Mouse (Mus musculus) gonadal fat pad, adult 2 months (tissue): Measurements from ENCODE around the gene Armh4. TPM values are rescaled to one million over a fixed set of nuclear protein-coding genes. Genes with fewer than 3 reads are reported as not detected.

ENCODE experiments used
- DNase-seq: peaks from one replicate; pipeline ENCODE4 v3.0.0-alpha.2; 2012; ENCODE audit warnings: low read depth
- polyA plus RNA-seq: library from polyadenylated mRNA; depleted of rRNA; stranded (reverse); fragments of >200 nt; gene quantifications from 2 replicates; pipeline ENCODE4 v1.2.3, GENCODE M21; 2012; rRNA removed

Armh4 gene
- polyA plus RNA-seq, 1 experiment: 3.9 TPM

DNA sequence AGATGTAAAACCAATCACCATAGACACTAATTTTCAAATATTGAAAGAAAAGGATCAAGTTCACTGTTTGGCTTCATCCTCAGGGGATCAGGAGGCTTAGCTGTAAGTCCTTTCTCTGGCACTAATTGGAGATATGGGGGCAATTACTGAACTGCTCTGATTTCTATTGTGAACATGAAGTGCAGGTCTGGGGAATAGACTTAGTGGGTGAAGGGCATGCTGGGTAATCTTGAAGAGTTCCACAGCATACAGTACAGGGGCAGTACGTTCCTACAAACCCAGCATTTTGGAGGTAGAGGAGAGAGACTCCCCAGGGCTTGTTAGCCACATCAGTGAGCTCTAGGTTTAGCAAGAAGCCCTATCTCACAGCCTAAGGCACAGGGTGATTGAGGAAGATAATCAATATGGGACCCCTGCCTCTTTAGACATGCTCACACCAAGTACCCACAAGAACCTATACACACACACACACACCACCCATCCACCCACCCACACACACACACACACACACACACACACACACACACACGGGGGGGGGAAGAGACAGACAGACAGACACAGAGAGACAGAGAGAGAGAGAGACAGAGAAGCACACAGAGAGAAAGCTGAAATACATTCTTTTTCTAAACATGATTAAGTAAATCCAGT, 44.6 kb downstream of the Armh4 start:
- DNase-seq: no peak

DNA sequence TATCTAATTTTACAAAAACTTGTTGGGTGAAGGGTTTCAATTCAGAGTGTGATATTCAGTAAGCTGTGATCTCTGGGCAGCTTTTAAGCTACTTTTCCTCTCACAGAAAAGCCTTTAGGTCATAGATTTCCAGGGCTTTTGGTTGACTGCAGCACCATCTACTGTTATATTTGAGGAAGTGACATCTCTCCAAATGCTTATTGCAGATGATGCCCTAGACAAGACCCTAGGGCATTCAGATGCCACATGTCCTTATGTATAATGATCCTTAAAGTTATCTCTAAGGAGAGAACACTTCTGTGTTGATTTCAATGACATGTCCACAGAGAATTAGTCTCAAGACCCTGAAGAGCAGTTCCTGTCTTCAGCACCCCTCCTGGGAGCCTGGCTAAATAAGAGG, 49.2 kb downstream of the Armh4 start:
- no peak for DNase-seq

DNA sequence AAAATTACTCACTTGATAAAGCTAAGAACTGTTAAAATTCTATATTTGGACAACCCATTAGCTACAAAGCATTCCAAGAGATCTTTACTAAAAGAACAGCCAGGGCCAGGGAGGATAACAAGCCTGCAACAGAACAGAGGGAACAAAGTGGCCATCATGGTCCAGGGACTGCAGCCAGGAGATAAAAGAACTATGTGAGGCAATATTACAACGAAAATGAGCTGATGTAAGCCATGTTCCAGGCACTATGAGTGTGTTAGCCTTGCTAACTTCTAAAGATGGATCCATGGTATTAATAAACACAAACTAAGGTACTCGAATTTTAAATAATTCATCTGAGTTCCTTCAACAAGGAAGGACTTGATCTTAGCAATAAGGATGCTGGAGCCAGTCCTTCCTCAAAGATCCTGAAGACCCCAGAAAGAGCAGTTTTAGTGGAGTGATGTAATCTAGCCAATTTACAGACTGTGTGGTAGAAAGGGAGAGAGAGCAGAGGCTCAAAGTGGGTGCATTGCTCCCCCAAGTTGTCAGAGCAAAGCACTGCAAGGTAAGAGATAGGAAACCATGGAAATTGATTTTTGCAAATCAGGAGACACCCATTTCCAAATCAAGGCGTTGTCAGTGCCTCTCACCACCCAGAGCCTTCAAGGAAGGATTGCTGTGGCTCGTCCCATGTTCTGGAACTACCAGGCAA, 59.7 kb downstream of the Armh4 start:
- DNase-seq: no peak

DNA sequence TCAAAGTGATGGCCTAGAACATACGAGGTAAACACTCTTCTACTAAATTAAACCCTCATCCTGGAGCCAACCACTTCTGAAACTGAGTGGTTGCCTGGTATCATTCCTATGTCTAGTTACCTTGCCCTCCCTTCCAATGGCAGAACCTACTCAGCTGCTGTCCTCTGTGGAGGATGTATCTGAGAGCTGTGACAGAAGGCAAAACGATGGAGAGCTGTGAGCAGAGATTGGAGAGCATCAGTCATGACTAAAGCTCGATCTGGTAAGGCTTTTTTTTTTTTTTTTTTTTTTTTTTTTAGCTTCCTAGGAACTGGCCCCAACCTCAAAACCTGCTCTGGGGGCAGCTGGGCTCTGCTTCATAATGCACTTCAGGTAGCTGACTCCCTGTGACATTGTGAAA, 60.4 kb downstream of the Armh4 start:
- DNase-seq: no peak

DNA sequence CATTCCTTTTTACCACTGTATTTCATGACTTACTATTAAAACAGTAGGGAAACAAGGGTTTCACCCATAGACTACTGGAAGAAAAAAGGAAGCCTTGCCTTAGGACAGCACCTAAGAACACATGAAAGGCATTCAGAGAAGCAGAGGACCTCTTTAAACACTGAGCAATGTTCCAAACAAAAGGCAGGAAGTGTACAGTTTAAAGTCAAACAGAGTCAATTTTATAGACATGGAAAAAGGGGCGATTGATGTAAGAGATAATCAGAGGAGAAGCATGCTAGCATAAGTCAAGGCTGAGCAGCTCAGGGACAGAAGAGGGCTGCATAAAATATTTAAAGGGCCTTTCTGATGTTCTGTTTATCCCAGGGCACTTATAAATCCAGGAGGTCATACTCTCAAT, 61.9 kb downstream of the Armh4 start:
- no peak for DNase-seq

DNA sequence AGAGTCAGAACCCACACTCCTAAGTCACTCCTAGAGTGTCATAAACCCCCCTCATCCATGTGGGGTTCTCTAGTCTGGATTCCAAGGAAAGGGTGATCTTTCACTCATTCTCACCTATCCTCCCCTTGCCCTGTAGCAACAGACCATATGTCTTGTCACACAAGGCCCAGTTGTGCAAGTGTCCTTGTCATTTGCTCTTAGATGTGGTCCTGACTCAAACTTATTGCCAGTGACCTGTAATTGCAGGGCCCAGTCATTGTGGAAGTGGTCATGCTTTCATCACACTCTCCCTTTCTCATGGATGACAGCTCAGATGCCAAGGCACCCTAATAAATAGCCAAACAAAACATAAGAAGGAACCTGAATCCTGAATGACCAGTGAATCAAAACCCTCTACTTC, 63.5 kb downstream of the Armh4 start:
- no peak for DNase-seq

DNA sequence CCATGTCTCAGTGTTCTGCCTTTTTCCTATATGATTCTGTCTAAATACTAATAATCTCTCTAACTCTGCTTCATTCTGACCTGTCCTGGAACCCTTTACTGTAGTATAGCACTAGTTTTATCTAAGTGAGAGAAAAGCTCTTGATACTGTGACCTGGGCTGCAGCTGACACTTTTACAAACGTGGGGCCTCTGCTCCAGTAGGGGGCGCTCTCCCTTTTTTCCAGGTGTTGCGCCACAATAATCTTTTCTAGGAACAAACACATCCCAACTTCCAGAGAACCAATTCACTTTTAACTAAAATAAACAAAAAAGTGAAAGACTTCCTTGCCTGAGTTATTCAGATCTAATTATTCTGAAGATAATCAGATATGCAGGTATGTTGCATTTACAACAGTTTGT, 72.2 kb downstream of the Armh4 start:
- no peak for DNase-seq

DNA sequence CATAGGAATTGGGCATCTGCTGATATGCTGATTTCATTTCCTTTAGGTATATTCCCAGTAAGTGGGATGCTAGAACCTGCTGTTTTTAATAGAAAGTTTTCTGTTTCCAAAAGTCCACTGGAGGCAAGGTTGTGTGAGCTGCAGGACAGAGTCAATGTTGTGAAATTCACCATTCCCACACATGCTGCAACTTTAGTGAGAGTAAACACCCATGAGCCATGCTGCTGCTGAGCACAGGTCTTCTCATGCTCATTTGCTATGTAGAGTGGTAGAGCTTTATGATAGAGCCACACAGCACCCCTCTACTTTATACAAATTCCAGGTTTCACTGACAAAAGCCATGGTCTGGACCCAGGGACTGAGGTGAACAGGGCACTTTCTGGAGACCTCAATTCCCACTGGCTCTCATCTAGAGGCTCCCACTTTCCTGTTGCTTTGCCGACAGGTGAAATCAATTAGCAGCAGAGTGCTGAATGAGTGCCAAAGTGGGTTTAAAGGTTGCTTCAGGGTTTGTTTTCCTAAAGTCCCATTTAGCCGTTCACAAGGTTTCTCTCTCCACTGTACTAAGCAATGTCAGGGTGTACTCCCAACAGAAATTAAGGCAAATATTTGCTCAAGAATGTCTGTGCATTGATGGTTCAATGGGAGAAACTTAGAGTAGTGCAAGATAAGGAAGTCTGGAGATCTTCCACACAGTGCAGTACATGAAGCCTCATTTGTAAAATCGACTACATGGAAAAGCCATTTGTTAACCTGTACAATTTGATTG, 79.6 kb downstream of the Armh4 start:
- no peak for DNase-seq

DNA sequence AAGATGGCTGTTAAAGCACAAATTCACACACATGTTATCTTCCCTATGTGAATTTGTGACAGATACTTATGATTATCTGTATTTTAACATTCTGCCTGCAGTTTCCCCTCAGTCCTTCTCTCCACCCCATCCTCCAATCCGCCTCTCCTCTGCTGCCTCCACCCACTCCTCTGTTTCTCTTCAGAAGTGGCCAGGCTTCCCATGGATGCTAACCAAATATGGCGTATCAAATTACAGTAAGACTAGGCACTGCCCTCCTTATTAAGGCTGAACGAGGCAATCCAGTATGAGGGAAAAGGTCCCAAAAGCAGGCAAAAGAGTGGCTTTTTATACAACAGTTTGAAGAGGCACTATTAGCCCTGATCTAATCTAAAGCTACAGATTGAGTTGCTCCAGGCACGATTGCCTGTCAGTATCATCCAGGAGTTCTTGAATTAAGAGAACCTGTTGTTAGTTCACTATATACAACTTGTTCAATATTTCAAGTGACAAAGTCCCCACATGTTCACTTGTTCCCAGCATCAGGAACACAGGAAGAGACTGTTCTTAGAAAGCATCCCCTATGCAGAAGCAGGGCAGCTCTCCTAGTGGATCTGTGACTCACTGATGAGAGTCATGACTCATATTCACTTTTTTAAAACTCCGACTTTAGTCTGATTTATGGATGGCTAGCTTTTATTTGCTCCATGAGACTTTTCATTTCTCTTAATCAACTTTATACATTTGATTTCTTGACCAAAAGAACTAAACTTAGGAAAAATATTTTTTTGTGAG, 103.5 kb downstream of the Armh4 start:
- no peak for DNase-seq

DNA sequence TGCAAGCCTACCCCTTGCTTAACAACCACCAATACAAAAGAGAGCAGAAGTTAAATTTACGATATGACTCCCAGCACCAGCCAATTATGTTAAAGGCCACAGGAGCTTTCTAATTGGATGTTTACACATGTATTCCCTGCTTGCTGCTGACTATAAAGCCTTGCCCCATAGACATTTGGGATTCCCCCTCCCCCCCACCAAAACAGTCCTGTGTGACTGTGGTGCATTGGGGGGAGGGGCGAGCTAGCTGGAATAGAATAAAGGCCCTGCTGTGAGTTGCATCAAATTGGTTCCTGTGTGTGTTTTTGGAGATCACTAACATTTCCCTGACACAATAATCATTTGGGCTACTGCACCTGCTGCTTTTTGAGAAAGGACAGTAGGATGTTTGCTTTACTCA, 106.6 kb downstream of the Armh4 start:
- DNase-seq: no peak

DNA sequence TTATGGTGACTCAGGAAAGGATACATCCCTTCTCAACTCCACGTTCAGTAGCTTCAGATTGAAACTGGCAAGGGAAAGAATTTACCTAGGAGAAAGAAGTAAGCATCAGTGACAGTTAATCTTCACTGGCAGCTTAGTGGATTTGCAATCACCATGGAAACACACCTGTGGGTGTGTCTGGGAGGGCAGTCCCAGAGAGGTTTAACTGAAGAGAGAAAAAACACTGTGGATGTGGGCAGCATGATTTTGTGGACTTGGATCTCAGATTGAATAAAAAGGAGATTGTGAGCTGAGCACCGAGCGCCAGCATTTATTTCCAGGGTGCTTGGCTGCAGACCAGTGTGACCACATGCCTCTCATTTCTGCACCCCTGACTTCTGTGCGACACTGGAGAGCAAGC, 122.7 kb downstream of the Armh4 start:
- DNase-seq: no peak

DNA sequence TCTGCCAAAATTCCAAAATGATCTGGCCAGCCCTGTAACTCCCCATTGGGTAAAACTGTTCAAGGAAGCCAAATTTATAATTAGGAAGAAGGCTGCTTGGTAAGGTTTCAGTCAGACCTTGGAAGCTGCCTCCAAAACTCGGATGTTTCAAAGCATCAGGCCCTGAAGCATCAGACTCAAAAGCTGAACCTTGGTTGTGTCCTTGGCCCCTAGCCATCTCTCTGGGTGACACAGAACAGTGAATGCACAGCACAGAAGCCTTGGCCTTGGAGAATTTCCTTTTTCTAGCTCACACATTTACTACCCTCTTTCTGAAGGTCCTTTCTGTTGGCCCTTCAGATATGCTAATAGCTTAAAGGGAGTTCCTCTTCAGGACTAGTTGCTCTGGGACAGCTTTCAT, 134.0 kb downstream of the Armh4 start:
- DNase-seq: no peak

DNA sequence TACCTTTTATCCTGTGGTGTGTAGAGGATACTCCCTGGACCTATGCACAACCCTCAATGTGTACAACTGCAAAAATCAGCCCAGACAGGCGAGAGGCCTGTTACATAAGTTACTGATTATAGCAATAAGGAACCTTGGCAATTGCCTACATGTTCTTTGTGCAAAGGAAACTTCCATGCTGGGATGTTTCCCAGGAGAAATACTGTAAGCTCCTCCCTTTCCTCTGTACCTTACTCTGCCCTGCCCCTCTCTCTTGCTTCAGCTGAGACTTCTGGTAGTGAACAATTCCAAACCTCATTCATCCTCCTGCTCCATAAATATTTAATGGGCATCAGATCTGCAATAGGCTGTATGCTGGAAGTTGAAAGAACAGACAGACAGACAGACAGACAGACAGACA, 145.8 kb downstream of the Armh4 start:
- no peak for DNase-seq

DNA sequence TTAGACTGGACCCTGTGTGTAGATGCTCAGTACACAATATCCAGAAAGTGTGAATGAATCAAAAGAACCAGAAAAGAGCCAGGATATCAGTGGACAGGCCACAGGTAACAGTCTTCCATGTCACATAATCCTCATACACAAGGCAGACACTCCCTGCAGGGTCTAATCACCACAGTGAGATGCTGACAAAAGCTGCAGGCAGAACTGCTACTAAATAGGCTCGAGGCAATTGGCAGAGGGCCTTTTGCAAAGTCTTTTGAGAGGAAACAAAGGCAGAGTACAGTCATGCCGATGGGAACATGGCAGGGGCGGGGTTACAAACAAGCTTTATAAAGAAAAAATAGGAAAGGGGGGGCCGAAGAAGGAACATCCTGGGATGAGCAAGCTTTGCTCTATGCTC, 157.1 kb downstream of the Armh4 start:
- DNase-seq: no peak

Other genes starting within 250 kb of the Armh4 start
- not detected in 2 replicates for gene Olfr722, start 118.6 kb upstream of the Armh4 start, polyA plus RNA-seq
- gene Olfr723, start 148.4 kb upstream of the Armh4 start, polyA plus RNA-seq: not detected in 2 replicates
- not detected in 2 replicates for gene Olfr724, start 179.9 kb upstream of the Armh4 start, polyA plus RNA-seq